Mouse (Mus musculus) neutrophil, adult 59 days (primary cell): Measurements from ENCODE around the gene Gm47791. TPM values are rescaled to one million over a fixed set of nuclear protein-coding genes. Genes with fewer than 3 reads are reported as not detected.

ENCODE experiments used
- total RNA-seq, 2 experiments: library from RNA; stranded (reverse); gene quantifications; 1 replicate in 1 of 2; 2 replicates in 1 of 2; pipeline ENCODE4 v1.2.4; 2023

The Gm47791 gene
- not detected for total RNA-seq

DNA sequence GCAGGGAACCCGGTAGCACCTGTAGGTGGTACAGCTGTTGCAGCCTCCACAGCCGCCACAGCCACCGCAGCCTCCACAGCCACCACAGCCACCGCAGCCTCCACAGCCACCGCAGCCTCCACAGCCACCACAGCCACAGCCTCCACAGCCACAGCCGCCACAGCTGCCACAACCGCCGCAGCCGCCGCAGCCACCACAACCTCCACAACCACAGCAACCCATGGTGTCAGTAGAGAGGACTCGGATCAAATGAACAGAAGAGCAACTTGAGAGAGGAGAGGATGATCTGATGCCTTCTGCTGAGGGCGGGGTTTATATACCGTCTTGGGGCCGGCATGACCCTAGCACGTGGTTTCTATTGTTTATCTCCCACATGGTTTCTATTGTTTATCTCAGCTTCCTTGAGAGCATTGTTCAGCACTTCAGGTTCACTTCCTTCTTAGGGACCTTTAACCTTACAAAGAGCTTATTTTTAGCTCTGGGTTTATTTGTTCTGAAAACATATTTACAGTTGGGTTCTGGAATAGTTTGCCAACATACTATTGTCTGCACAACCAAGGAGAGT is at the start of gene Gm47791:
Gene Gm47791, minus strand, starts transcription at position 222 of the 565 bp plus-strand sequence.

DNA sequence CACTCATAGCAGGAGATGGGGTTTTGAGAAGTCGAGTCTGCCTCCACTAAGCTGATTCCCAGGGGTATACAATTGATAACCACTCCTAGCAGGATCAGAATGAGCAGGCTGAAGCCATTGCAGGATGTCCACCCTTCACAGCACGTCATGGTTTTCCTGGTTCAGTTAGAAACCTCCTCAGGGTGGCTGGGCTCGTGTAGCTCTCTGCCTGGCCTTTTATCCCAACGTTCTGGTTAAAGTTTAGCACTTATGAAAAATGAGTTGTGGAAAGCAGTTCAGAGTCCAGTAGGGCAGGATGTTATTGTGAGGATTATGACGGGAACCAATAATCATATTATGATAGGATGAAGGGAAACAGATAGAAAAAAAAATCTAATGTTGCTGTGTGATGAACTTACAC is 2.8 kb downstream of the Gm47791 start, which contains the start of gene Tm4sf20:
Gene Tm4sf20, minus strand, starts transcription at position 193 of the 400 bp plus-strand sequence.

DNA sequence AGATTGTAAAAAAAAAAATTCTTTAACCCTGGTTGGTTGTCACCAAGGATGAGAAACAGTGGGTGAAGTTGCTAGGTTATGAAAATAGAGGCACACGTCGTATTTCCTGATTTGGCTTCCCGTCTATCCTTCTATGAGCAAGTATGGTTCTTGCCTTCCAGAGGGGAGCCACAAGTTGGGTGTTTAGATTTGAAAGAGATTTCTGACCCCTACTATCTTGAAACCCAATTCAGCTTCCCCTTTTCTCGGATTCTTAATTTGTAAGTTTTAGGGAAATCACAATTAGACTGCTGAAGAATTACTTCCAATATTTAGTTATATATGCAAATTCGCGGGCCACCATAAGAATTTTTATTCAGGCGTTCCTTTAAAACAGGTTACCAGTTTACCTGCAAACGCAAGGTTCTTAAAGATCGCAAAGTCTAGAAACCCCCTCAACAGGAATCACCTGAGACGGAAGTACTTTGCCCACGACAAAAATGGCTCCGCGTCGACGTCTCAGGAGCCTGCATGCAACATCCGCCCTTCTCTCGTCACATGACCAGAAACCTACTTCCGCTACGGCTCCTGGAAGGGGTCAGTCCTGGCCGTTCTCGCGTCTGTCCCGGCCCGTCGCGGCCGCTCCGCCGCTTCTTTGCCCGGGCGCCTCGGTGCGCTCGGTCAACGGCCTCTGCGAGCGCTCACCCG is 46.6 kb downstream of the Gm47791 start, which contains the start of gene Mff:
Gene Mff, plus strand, starts transcription at position 552 of the 687 bp plus-strand sequence.

Other genes starting within 250 kb of the Gm47791 start
- not detected for gene Col4a4, start 184.4 kb downstream of the Gm47791 start, total RNA-seq
- not detected for gene Col4a3, start 184.3 kb downstream of the Gm47791 start, total RNA-seq
- gene Mff, start 46.4 kb downstream of the Gm47791 start, total RNA-seq, result 100 to 1,000 TPM; 112 to 121 TPM
- gene Tm4sf20, start 2.8 kb downstream of the Gm47791 start, total RNA-seq, result not detected
- 10 to 100 TPM; 49.2 to 51.1 TPM for gene Agfg1, start 68.2 kb upstream of the Gm47791 start, total RNA-seq
- gene A030005L19Rik, start 142.1 kb upstream of the Gm47791 start, total RNA-seq, result not detected
- not detected for gene A030014E15Rik, start 153.7 kb upstream of the Gm47791 start, total RNA-seq
- gene Gm6217, start 160.2 kb upstream of the Gm47791 start, total RNA-seq, result not detected
- gene A030003K21Rik, start 172.1 kb upstream of the Gm47791 start, total RNA-seq, result not detected
- not detected for gene Gm7544, start 184.8 kb upstream of the Gm47791 start, total RNA-seq
- gene Gm47955, start 189.0 kb upstream of the Gm47791 start, total RNA-seq, result not detected
- not detected for gene Gm47959, start 229.3 kb upstream of the Gm47791 start, total RNA-seq